Mouse (Mus musculus) NIH3T3 (cell line): Measurements from ENCODE around the gene Fbxo24.

Experiments used
- DNase-seq: peaks from one replicate; pipeline ENCODE4 v3.0.0-alpha.2; 2012; ENCODE audit warnings: low read depth

Fbxo24 gene

DNA sequence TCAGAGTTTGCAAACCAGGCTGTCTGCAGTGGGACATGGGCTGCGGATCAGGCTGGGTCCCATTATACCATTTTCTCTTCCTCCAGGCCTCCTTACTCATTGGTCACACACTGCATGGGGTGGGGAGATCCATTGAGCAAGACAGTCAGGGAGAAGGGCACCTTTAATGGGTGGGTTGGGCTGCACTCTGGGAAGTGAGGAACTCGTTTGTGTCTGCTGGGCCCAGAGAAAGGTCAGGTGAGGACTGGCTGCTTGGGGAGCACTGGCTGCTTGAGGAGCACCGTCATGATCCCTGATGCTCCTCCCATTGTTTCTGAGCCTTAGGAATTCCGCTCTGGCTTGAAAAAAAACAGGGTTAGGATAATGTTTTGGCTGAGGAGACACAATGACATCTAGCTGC, 14.1 kb upstream of the Fbxo24 start:
- DNase-seq, result no peak

DNA sequence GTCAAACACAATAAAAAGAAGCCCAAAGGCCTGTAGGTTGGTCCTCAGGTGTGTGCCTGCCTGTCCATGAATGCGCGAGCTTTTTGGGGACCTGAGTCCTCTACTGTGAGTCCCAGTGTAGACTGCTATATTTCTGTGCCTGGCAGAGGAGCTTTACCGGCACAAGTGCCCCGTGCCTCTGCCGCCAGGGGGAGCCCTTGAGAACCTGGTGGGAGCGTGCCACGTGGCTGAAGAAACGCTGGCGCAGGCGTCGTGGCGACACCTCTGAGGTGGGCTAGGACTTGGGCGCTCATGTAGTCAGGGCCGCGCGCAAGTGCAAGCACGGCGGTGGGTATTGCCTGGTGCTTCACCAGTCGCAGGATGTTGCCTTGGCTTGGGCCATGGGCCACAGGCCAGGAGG, 12.3 kb upstream of the Fbxo24 start, which contains the start of gene Sap25:
Sap25 (plus strand) TSS at position 281 of the 400 bp plus-strand sequence.
- DNase-seq, result peak; percentile 30

DNA sequence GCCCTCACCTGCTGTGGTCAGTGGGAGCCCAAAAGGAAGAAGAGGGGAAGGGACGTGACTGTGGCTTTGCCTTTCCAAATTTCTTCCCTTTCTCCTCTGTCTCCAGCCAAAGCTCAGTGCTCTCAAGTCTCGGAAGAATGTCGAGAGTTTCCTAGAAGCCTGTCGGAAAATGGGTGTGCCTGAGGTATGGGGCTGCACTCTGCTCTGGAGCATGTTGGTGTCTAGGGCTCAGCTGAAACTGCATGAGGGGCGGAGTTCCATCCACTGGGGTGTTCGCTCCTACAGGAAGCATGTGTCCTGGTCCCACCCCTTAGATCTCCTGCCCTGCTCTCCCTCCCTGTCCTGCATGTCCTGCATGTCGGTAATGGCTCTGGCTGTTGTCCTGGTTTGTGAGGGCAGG, 10.7 kb upstream of the Fbxo24 start:
- DNase-seq, result no peak

DNA sequence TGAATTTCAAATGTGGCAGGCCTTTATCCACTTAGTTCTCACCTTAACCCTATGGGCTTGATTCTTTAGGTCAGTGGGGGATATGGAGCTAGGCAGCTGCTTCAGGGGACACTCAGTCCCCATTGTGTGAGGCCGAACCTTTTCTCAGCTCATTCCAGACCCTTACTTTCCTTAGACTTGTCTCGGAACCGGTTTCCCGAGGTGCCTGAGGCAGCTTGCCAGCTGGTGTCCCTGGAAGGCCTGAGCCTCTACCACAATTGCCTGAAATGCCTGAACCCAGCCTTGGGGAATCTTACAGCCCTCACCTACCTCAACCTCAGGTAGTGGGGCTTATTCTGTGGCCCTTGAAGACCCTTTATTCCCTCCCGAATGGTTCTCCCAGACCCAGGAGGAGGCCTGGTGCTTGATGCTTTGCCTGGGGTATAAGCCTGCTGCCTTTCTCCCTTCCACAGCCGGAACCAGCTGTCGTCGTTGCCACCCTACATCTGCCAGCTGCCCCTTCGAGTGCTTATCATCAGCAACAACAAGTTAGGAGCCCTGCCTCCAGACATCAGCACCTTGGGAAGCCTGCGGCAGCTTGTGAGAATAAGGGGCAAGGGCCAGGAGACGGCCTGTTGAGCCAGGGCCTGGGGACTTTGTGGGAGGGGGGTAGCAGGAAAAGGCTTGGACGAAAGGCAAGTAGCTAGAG, 4.7 kb upstream of the Fbxo24 start:
- DNase-seq, result no peak

DNA sequence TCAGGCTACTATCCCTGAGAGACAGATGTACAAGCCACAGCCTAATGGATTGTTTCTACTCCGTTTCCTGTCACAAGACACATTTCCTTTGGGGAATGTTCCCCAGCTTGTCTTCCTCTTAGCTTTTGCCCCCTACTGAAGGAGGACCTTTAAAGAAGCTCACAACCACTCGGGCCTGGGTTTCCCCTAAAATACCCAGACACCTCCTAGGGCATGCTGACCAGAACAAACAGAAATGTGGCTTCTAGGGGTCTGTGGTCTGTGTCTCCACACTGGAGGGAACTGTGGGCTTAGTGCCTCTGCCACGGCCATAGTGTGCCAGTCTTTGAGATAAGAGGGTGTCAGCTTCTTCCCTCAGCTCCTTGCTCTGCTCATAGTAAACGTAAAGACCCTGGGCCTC, 2.8 kb upstream of the Fbxo24 start:
- DNase-seq, result no peak

DNA sequence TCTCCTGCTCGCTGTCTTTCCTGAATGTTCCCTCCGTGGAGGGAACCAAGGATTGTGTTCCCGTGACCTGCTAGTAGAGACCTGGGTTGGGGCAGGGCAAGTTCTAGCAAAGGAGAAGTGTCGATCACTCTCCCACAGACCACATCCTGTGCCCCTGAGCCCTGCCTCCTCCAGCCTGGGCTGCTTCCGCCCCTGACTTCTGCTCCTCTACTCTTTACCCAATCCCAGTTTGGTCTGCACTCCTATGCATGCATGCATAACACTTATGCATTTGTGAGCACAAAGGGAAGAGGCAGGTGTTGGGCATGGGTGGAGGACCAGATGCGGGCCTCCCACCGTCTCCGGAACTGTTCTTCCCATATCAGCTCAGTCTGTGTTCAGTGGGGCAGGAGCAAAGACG, 2.4 kb upstream of the Fbxo24 start:
- no peak for DNase-seq

DNA sequence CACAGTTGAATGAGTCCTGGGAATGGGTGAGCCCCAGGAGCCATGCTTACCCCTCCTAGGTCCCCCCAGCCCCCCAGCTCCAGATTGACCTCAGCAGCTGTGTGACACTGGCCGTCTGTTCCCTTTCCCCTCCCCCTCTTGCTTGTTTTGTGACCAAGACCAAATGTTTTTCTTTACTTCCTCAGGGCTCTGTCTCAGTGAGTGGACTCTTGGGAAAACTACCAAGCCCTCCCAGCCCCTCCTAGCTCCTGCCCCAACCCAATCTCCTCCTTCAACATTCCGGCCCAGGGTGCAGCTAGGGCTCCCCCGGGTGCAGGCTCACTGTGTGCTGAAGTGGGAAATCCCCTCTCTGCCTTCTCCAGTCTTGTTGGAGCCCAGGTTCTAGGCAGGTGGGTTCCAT, 1.8 kb upstream of the Fbxo24 start:
- DNase-seq, result peak; percentile 23

DNA sequence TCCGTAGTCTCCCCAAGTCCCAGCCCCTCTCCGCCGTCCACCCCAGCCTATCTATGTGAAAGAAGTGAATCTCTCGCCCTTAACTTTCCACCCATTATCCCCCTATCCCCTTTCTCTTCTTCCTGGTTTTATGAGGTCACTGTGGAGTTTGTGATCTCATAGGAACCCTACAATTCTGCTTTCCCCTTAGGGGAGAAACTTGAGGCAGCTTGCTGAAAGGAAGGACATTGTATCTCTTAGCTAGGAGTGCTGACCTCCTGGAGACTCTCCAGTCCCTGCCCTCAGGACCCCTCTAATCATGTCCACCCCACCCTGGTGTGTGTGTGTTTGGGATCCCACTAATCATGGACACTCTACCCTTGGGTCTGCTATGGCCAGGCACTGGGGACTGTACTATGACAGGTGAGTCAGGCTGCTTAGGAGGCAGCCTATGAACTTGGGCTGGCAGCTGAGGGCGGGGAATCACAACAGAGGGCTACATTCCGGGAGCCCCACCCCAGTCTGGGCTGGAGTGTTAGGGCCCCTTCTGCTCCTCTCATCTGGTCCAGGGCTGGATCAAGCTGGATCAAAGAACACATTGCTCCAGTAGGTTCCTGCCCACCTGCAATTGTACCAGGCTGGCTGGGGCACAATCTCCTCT, 1.2 kb upstream of the Fbxo24 start:
- DNase-seq, result peak; percentile 31

DNA sequence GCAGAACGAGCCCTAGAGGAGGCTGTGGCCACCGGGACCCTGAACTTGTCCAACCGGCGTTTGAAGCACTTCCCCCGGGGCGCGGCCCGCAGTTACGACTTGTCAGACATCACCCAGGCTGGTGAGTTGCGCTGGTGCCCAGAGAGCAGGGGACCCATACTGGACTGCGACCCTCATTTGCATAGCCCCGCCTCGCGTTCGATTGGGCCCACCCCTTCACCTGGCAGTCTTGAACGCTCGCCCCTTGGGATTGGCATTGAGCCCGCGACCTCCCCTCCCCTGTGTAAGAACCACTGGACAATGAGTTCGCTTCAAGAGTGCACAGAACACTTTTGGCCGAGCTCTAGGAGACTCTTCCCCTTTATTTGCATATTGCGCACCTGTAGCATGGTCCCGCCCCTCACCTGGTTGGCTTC, 512 bp upstream of the Fbxo24 start:
- no peak for DNase-seq

DNA sequence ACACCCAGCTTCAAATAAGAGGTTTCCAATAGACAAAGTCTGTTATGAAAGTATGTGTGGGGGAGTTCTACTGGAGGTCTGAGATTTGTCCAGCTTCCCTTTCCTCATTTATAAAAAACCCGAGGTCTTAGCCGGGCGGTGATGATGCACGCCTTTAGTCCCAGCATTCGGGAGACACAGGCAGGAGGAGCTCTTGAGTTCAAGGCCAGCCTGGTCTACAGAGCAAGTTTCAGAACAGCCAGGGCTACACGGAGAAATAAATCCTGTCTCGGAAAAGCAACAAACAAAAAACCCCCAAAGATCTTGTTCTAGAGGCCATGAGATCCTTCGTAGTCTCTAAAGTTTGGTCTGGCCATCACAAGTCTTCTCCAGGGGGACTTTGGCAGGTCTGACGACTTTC, 811 bp downstream of the Fbxo24 start:
- DNase-seq, result peak; percentile 76

DNA sequence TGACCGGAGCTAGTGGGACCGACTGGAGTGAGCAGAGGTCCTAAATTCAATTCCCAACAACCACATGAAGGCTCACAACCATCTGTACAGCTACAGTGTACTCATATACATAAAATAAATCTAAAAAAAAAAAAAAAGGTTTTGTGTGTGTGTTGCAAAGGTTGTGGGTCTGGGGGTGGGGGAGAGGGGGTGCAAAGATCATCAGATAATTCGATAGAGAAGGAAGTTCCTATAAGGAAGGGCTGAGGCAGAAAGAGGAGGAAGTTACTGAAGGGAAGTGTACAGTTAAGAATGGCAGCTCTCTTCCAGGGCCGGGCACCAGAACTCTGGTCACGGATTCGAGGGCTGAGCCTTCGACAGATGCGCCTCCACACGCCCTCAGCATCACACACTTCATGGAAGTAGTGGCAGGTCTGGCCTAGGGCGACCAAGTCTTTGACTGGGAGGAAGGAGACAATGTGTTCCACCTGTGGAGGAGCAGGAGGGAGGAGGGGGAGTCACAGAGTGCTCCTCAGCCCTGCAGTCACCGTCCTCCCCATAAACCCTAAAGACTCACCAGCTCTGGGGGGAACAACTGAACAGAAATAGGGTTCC, 4.8 kb downstream of the Fbxo24 start:
- no peak for DNase-seq

DNA sequence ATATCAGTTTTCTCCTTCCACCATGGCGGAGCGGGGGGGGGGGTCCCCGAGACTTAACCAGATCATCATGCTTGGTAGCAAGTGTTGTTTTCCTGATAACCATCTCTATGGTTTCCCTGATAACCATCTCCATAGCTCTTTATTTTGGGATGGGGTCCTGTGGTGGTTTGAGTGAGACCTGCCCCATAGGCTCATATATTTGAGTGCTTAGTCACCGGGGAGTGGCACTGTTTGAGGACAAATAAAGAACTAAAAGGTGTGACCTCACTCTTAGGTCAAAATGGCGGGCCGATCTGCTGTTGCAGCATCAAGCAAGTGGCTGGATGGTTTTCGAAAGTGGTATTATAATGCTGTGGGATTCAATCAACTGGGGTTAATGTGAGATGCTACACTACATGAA, 13.5 kb downstream of the Fbxo24 start:
- DNase-seq, result no peak

DNA sequence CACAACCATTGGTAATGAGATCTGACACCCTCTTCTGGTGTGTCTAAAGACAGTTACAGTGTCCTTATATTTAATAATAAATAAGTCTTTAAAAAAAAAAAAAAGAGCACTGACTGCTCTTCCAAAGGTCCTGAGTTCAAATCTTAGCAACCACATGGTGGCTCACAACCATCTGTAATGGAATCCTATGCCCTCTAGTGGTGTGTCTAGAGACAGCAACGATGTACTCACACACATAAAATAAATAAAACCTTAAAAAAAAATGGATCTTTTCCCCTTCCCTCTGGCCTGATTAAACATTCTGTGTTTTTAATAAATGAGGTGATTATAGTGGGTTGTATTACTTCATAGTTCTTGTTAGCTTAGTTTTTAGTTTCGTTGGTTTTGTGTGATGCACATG, 13.9 kb downstream of the Fbxo24 start:
- peak; percentile 34 for DNase-seq

DNA sequence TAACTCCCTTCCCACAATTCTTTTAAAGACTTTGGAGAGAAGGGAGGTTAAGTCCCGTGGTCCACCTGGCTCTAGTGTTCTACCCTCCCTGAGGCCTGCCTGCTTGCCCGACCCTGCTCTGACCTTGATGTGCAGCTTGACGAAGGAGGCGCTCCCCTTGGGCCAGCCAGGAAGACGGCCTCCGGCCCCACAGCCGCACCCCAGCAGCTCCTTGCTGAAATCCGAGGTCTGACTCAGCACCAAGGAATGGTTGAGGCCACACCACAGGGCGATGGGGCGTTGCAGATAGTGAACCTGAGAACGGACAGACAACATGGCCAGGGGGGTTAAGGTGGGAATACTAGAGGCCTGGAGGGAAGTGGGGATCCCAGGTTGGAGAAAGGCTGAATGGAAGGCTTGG, 15.3 kb downstream of the Fbxo24 start, which contains the start of gene Pcolce:
Pcolce (minus strand) TSS at position 235 of the 400 bp plus-strand sequence.
- peak; percentile 85 for DNase-seq

DNA sequence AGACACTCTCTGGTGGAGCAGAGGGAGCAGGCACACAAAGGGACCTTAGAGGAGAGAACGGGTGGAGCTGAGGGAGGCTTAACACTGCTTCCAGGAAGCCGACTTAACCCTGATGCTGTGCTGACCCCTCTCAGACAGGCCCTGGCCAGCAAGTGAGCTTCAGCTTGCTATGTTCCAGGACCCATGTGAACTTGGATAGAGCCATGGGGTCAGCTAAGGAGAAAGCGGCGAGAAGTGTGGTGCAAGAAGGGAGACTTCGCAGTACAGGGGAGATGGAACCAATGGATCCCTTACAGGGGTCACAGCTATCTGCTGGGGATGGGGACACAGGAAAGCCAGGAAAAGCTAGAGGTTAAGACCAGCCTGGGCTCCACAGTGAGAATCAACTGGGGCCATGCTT, 15.7 kb downstream of the Fbxo24 start:
- DNase-seq, result no peak

DNA sequence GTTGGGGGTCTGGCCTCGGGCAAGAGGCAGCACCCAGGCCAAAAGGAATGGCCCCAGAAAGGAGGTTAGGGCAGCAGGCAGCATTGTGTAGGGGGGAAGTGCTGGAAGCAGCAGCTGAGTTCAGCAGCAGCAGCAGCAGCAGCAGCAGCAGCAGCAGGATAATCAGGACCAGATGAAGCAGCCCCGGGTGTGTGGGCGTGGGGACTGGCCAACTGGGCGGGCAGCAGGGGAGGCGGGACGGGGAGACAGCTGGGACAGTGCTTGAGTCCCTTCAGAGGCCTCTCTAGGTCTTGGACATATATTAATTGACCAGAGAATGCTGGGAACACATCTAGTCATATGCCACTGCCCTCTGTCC, 17.6 kb downstream of the Fbxo24 start:
- peak; percentile 92 for DNase-seq

DNA sequence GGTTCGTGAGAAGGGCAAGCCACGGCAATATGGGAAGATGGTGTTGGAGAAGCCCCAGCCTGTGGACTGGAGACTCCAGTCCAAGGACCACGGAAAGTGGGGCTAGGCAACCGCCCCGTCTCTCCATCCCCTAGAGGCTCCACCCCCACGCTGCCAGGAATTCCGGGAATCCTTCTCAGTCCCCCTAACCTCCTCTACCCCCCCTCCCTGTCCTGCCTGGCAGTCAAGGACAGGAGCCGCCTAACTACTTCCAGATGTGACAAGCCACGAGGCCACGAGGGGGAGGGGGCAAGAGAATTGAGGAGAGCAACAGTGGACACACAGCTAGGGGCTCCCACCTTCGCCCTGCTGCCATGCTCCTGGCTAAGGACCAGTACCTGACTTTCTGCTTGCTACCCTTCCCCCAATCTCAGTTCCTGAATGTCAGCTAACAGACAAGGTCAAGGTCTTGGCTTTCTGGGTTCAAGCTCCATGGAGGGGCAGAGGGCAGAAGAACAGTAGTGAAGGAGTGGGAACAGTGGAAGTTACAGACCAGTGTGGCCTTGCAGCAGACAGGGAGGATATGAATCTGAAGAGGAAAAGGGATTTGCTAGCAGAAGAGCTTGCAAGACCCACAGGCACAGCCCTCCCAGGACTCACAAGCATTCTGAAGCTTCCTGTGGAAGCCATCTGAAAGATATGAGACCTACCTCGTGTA, 18.1 kb downstream of the Fbxo24 start:
- DNase-seq, result peak; percentile 95

DNA sequence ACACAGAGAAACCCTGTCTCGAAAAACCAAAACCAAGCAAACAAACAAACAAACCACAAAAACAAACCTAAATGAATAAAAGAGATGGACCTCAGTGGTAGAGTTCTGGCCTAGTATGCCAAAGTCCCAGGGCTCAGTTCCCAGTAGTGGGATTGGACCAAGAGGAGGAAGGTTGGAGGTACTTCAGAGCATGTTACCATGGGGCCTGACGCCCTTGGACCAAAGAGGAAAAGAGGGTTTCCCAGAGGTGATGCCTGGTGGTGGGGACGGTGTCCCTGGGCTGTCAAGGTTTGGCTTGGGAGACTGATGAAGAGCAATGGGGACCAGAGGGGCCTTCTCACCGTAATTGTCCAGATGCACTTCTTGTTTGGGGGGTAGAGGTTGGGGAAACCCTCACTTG, 18.7 kb downstream of the Fbxo24 start:
- DNase-seq, result peak; percentile 34

DNA sequence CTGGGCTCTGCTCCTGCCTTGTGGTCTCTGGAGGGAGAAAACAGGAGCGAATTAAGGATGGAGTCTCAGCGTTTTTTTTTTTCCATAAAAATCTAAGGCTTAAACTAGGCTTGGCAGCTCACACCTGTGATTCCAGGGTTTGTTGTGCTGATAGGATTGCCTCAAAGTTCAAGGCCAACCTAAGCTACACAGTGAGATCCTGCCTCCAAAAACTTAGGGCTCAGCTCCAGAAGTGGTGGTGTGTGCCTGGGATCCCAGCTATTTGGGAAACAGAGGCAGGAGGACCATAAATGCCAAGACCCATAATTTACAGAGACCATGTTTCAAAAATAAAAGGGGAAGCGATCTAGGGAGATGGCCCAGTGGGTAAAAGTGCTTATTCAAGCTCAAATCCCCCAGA, 19.5 kb downstream of the Fbxo24 start:
- DNase-seq, result no peak

DNA sequence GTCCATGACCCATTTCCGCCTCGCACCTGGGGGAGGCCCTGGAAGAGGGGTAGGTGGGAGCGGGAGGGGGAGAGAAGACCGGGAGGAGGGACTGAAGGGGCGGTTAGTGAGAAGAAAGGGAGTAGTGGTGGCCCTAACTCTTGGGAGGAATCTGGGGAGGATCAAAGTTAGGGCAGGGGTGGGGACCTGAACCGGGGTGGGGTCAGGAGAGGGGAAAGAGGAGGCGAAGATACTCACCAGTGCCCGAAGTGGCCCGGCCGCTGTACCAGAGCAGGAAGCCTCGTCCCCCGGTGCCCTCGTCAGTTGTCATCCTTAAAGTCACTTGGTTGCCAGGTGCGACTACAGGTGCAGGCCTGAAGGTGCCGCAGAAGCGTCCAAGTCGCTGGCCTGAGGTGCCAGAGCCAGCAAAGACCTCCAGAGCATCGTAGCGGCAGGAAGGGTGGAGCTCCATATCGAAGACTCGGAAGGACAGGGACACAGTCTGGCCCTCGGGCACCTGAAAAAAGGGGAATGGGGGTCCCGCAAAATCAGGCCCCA, 20.1 kb downstream of the Fbxo24 start:
- DNase-seq, result no peak

DNA sequence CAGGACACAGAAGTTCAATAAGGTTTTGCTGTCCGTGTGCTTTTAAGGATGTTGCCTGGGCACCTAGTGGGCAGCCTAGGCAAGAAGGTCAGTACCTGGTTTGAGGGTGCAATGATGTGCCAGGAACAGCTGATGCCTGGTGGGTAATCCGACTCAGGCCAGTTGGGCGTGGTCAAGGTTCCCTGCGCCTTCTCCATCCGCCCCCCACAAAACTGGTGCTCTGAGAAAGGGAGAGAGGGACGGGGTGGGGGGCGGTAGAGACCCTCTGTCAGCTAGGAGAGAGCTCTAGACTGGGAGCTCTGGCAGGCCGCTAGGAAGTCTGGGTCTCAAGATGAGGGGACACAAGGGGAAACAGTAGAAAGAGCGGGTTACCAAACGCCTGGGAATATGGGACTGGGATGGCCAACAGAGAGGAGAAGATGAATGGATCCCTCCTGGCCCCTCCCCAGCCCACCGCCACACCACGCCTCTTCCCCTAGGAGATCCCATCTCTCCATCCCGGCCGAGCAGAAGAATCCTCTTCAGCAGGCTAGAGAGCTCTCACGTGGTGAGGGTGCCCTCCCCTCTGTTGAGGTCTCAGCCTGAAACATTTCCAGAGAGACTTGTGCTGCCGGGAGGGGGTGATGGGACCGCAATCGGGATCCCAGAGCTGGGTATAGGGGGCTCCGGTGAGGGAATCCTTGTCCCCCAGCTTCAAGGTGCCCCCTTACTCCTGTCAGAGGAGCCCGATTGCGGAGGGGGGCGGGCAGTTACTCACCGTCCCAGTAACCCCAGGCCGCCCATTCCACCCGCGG, 20.7 kb downstream of the Fbxo24 start:
- no peak for DNase-seq

DNA sequence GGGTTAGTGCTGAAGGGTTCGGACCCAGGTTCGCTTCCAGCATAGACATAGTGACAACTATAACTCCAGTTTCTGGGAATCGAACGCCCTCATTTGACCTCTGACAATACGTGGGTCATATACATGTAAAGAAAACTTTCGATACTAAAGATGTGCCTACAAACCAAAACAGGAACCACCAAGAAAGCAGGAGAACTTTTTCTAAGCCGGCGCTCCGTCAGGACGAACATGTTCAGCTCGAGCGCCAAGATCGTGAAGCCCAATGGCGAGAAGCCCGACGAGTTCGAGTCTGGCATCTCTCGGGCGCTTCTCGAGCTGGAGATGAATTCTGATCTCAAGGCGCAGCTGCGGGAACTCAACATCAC, 27.5 kb downstream of the Fbxo24 start:
- DNase-seq, result peak; percentile 71
